Mouse (Mus musculus) CH12.LX (cell line): ENCODE data around the gene Tomm40l. TPM values are rescaled to one million over a fixed set of nuclear protein-coding genes. Genes with fewer than 3 reads are reported as not detected.

Experiments used
- DNase-seq: peaks from one replicate; pipeline ENCODE4 v3.0.0-alpha.2; 2013; ENCODE audit errors: extremely low read depth
- H3K27ac ChIP-seq: 2 replicates; pipeline ENCODE4 v1.5.1; 2012; ENCODE audit warnings: low read depth, mild to moderate bottlenecking, control low read depth, moderate library complexity; ENCODE audit not compliant: insufficient read depth
- H3K27me3 ChIP-seq: replicated peaks from 2 replicates; pipeline ENCODE3; 2012; ENCODE audit warnings: inconsistent platforms
- H3K36me3 ChIP-seq, 2 experiments: replicated peaks in 1 of 2; 2 replicates each; pipeline versions ENCODE3 to v1.6.1; 2012; ENCODE audit warnings: inconsistent platforms in 1 of 2, low read length in 1 of 2, mild to moderate bottlenecking in 1 of 2, mixed read lengths in 1 of 2, moderate library complexity in 1 of 2; ENCODE audit not compliant: control insufficient read depth in 1 of 2, insufficient read depth in 1 of 2
- H3K4me1 ChIP-seq, 2 experiments: 2 replicates each; pipeline ENCODE4 v1.6.1; 2012; ENCODE audit warnings: inconsistent platforms in 1 of 2, moderate library complexity in 1 of 2; ENCODE audit not compliant: insufficient read depth in 2 of 2, control insufficient read depth in 1 of 2
- H3K4me2 ChIP-seq: 2 replicates; pipeline ENCODE4 v1.6.1; 2012; ENCODE audit warnings: low read depth, mild to moderate bottlenecking, control low read depth; ENCODE audit not compliant: poor library complexity, insufficient read depth, severe bottlenecking
- H3K4me3 ChIP-seq, 3 experiments: fragments of 150-350 bp in 1 of 3; sonication (generic) in 1 of 3; replicated peaks in 1 of 3; 2 replicates each; pipeline versions ENCODE3 to v1.5.1; 2011 to 2012; ENCODE audit warnings: low read depth in 2 of 3, low read length in 2 of 3, mild to moderate bottlenecking in 2 of 3, moderate library complexity in 2 of 3, control low read depth in 1 of 3, improper control_type of control experiment in 1 of 3, inconsistent platforms in 1 of 3, mixed read lengths in 1 of 3; ENCODE audit not compliant: poor library complexity in 1 of 3
- H3K79me2 ChIP-seq: replicated peaks from 2 replicates; pipeline ENCODE4 v1.6.1; 2012; ENCODE audit warnings: mild to moderate bottlenecking, moderate library complexity; ENCODE audit not compliant: control insufficient read depth, poor library complexity, insufficient read depth, severe bottlenecking; ENCODE audit errors: extremely low read depth
- H3K9ac ChIP-seq: 2 replicates; pipeline ENCODE4 v1.6.1; 2012; ENCODE audit warnings: low read depth, mild to moderate bottlenecking, control low read depth, moderate library complexity; ENCODE audit not compliant: insufficient read depth
- H3K9me3 ChIP-seq: replicated peaks from 2 replicates; pipeline ENCODE3; 2012; ENCODE audit warnings: low read length, inconsistent platforms, mixed read lengths
- BHLHE40 ChIP-seq: IDR thresholded peaks from 2 replicates; pipeline ENCODE4 v1.6.1; 2011; ENCODE audit warnings: mild to moderate bottlenecking, low read depth, low read length, improper control_type of control experiment
- CHD1 ChIP-seq: IDR thresholded peaks from 2 replicates; pipeline ENCODE4 v1.6.1; 2012; ENCODE audit warnings: low read depth, low read length, improper control_type of control experiment, inconsistent platforms
- CHD2 ChIP-seq: IDR thresholded peaks from 2 replicates; pipeline ENCODE4 v1.6.1; 2011; ENCODE audit warnings: low read length, improper control_type of control experiment
- CTCF ChIP-seq, 2 experiments: IDR thresholded peaks in 1 of 2; conservative IDR thresholded peaks in 1 of 2; 2 replicates each; pipeline ENCODE4 v1.5.1; 2011 to 2012; ENCODE audit warnings: low read depth in 2 of 2, low read length in 2 of 2, improper control_type of control experiment in 1 of 2, inconsistent platforms in 1 of 2, mild to moderate bottlenecking in 1 of 2, moderate library complexity in 1 of 2
- E2F4 ChIP-seq: IDR thresholded peaks from 2 replicates; pipeline ENCODE4 v1.6.1; 2011; ENCODE audit warnings: low read depth, low read length, improper control_type of control experiment; ENCODE audit not compliant: insufficient replicate concordance
- ELF1 ChIP-seq: IDR thresholded peaks from 2 replicates; pipeline ENCODE4 v1.6.1; 2014; ENCODE audit warnings: low read depth, mild to moderate bottlenecking, inconsistent platforms, low read length, improper control_type of control experiment
- ETS1 ChIP-seq: conservative IDR thresholded peaks from 2 replicates; pipeline ENCODE4 v1.6.1; 2012; ENCODE audit warnings: low read depth, mild to moderate bottlenecking, inconsistent platforms, low read length, improper control_type of control experiment, moderate library complexity
- HCFC1 ChIP-seq: IDR thresholded peaks from 2 replicates; pipeline ENCODE4 v1.6.1; 2012; ENCODE audit warnings: low read depth, mild to moderate bottlenecking, inconsistent platforms, low read length, improper control_type of control experiment
- JUND ChIP-seq: conservative IDR thresholded peaks from 2 replicates; pipeline ENCODE4 v1.6.1; 2011; ENCODE audit warnings: low read depth, low read length, improper control_type of control experiment
- MAFK ChIP-seq: IDR thresholded peaks from 2 replicates; pipeline ENCODE4 v1.6.1; 2011; ENCODE audit warnings: low read length, improper control_type of control experiment; ENCODE audit not compliant: insufficient replicate concordance
- MEF2A ChIP-seq: IDR thresholded peaks from 2 replicates; pipeline ENCODE4 v1.6.1; 2014; ENCODE audit warnings: low read depth, mild to moderate bottlenecking, inconsistent platforms, low read length, improper control_type of control experiment, borderline replicate concordance
- MXI1 ChIP-seq: IDR thresholded peaks from 2 replicates; pipeline ENCODE4 v1.6.1; 2011; ENCODE audit warnings: mild to moderate bottlenecking, low read depth, low read length, improper control_type of control experiment
- NELFE ChIP-seq: IDR thresholded peaks from 2 replicates; pipeline ENCODE4 v1.6.1; 2011; ENCODE audit warnings: low read depth, low read length, improper control_type of control experiment
- POLR2A ChIP-seq: IDR thresholded peaks from 2 replicates; pipeline ENCODE4 v1.6.1; 2011; ENCODE audit warnings: low read depth, mild to moderate bottlenecking, improper control_type of control experiment, low read length
- RAD21 ChIP-seq: IDR thresholded peaks from 2 replicates; pipeline ENCODE4 v1.6.1; 2011; ENCODE audit warnings: low read depth, mild to moderate bottlenecking, low read length, improper control_type of control experiment, moderate library complexity
- RCOR1 ChIP-seq: conservative IDR thresholded peaks from 2 replicates; pipeline ENCODE4 v1.6.1; 2012; ENCODE audit warnings: low read depth, mild to moderate bottlenecking, inconsistent platforms, low read length, improper control_type of control experiment
- SIN3A ChIP-seq: IDR thresholded peaks from 2 replicates; pipeline ENCODE4 v1.6.1; 2012; ENCODE audit warnings: low read length, improper control_type of control experiment, inconsistent platforms
- SMC3 ChIP-seq: IDR thresholded peaks from 2 replicates; pipeline ENCODE4 v1.6.1; 2011; ENCODE audit warnings: low read depth, low read length, improper control_type of control experiment
- TCF12 ChIP-seq: IDR thresholded peaks from 2 replicates; pipeline ENCODE4 v1.6.1; 2014; ENCODE audit warnings: low read depth, mild to moderate bottlenecking, inconsistent platforms, low read length, improper control_type of control experiment
- USF1 ChIP-seq: IDR thresholded peaks from 2 replicates; pipeline ENCODE4 v1.6.1; 2014; ENCODE audit warnings: low read depth, mild to moderate bottlenecking, inconsistent platforms, low read length, improper control_type of control experiment
- ZC3H11A ChIP-seq: IDR thresholded peaks from 2 replicates; pipeline ENCODE4 v1.6.1; 2012; ENCODE audit warnings: low read depth, mild to moderate bottlenecking, inconsistent platforms, low read length, improper control_type of control experiment
- ZKSCAN1 ChIP-seq: IDR thresholded peaks from 2 replicates; pipeline ENCODE4 v1.6.1; 2012; ENCODE audit warnings: low read depth, inconsistent platforms, low read length, improper control_type of control experiment, borderline replicate concordance
- ZMIZ1 ChIP-seq: IDR thresholded peaks from 2 replicates; pipeline ENCODE4 v1.6.1; 2012; ENCODE audit warnings: low read depth, mild to moderate bottlenecking, inconsistent platforms, low read length, improper control_type of control experiment
- ZNF384 ChIP-seq: IDR thresholded peaks from 2 replicates; pipeline ENCODE4 v1.6.1; 2012; ENCODE audit warnings: low read depth, low read length, improper control_type of control experiment, inconsistent platforms
- dilution Hi-C: fragments of 300-500 bp; cut with MboI; formaldehyde crosslinking; loops from 2 replicates; pipeline ENCODE4 v1.14.3; 2020; ENCODE audit warnings: low sequenced_read_pairs; ENCODE audit not compliant: extremely low pct_unique_long_range_greater_than_20kb, extremely low pct_ligation_motif_present
- in situ Hi-C: fragments of 300-500 bp; cut with MboI; formaldehyde crosslinking; loops from 3 replicates; pipeline ENCODE4 v1.14.3; 2019; ENCODE audit warnings: low sequenced_read_pairs, low pct_ligation_motif_present, low pct_unique_long_range_greater_than_20kb, mixed read lengths
- polyA plus RNA-seq: library from polyadenylated mRNA; unstranded; fragments of >175 nt; gene quantifications from 2 replicates; pipeline ENCODE4 v1.2.1, GENCODE M21; 2012; ENCODE audit warnings: low read depth; ENCODE audit not compliant: insufficient read length
- total RNA-seq, 2 experiments: library from RNA; depleted of rRNA; stranded (reverse); fragments of 300-350 nt in 1 of 2; fragments of >200 nt in 1 of 2; gene quantifications; 2 replicates each; pipeline ENCODE4 v1.2.3; 2012 to 2014

Gene Tomm40l
- total and polyA plus RNA-seq, 3 experiments, result 24.7 to 37.1 (median 36.0) TPM

- peaks cover 11% of the 10 kb centered on the region for H3K27me3 ChIP-seq
- TF ChIP-seq ZKSCAN1 (no peak), POLR2A (no peak), CHD1 (no peak), E2F4 (no peak), ELF1 (0 out of 2 replicates have a peak, but pooled peaks have one; percentile 8), USF1 (no peak), BHLHE40 (no peak), HCFC1 (peak; percentile 64)
- H3K9me3 ChIP-seq, result no peaks in the 10 kb centered on the region
- H3K79me2 ChIP-seq, result peaks cover 20% of the 10 kb centered on the region
- H3K27ac ChIP-seq, result no peak overlapping the region; the same call in 1 of the 2 replicates
- in situ Hi-C loops (no loop called here), dilution Hi-C loops (no loop called here)
- H3K4me2 ChIP-seq, result no peak overlapping the region
- H3K4me1 ChIP-seq, result peaks cover 17 to 51% of the 10 kb centered on the region in 2 experiments
- DNase-seq, result no peak
- H3K4me3 ChIP-seq, result peak overlapping the region in 1 of 3 experiments; percentile 46
- H3K9ac ChIP-seq, result 0 out of 2 replicates have a peak overlapping the region, but pooled peaks have one; percentile 8
- peaks cover 11 to 18% of the 10 kb centered on the region in 2 experiments for H3K36me3 ChIP-seq
Observed at GRCm38 (mm10) chr1:171248386-171249226, 26.3 kb upstream of the Tomm40l start.

GRCm38 (mm10) chr1:171247916-171248315 is 25.6 kb upstream of the Tomm40l start:
- H3K4me2 ChIP-seq, result peak overlapping the region; percentile 64; the same call in 1 of the 2 replicates
- H3K27ac ChIP-seq, result no peak overlapping the region
- peaks cover 17 to 25% of the 10 kb centered on the region in 2 experiments for H3K36me3 ChIP-seq
- in situ Hi-C loops, result no loop called here
- H3K27me3 ChIP-seq, result peaks cover 6% of the 10 kb centered on the region
- TF ChIP-seq ZMIZ1 (no peak), CTCF (conservative IDR thresholded peaks at IDR 0.05 in 1 of 2, IDR thresholded peaks at IDR 0.05 in 1 of 2; ENCODE audit: low read depth in 2 of 2, low read length in 2 of 2) (no peak), MEF2A (no peak), TCF12 (no peak), ZNF384 (no peak), RAD21 (no peak), JUND (no peak), ZC3H11A (no peak), SIN3A (no peak), MXI1 (no peak), E2F4 (no peak), CHD2 (no peak), NELFE (no peak), RCOR1 (no peak), SMC3 (no peak), ETS1 (no peak), USF1 (no peak), MAFK (no peak)
- no peak for DNase-seq
- dilution Hi-C loops, result no loop called here
- no peaks in the 10 kb centered on the region for H3K9me3 ChIP-seq
- no peak overlapping the region for H3K9ac ChIP-seq
- no peak overlapping the region for H3K4me3 ChIP-seq
- peaks cover 20% of the 10 kb centered on the region for H3K79me2 ChIP-seq
- H3K4me1 ChIP-seq, result peaks cover 17 to 51% of the 10 kb centered on the region in 2 experiments
